Mouse (Mus musculus): Measurements from ENCODE around the gene 4930415O20Rik. TPM values are rescaled to one million over a fixed set of nuclear protein-coding genes. Genes with fewer than 3 reads are reported as not detected.
A peak's percentile ranks its signal among the peaks of the same experiment; 100 is the strongest.

The 4930415O20Rik gene
- polyA plus RNA-seq, 1 experiment from 2014 or later = 0.43 TPM

- no peak overlapping the region for H3K4me3 ChIP-seq (ENCODE audit: low read length)
- H3K9me3 ChIP-seq (ENCODE audit: control insufficient read depth, low read length) = no peaks in the 10 kb centered on the region
- H3K36me3 ChIP-seq (ENCODE audit: control insufficient read depth, insufficient read depth, low read length) = peaks cover 56% of the 10 kb centered on the region
- H3K4me2 ChIP-seq (ENCODE audit: low read depth, low read length) = no peak overlapping the region
- peaks cover 14% of the 10 kb centered on the region for H3K4me1 ChIP-seq (ENCODE audit: control insufficient read depth, insufficient read depth, low read length)
- no peak for ATAC-seq
- WGBS = 91% methylated on average over 14 of the region's 14 CpGs
- no peak overlapping the region for H3K27ac ChIP-seq (ENCODE audit: low read length)
- no peak overlapping the region; the same call in 1 of the 2 replicates for H3K9ac ChIP-seq (ENCODE audit: low read depth, low read length)
- no peaks in the 10 kb centered on the region for H3K27me3 ChIP-seq (replicated peaks; ENCODE audit: control insufficient read depth, insufficient read depth, low read length)
Measured at GRCm38 (mm10) chr15:98596609-98597008, 25.8 kb downstream of the 4930415O20Rik start.

GRCm38 (mm10) chr15:98600036-98600709 lies 29.4 kb downstream of the 4930415O20Rik start:
- 84% methylated on average over 12 of the region's 12 CpGs for WGBS
- Histone ChIP-seq H3K36me3 (ENCODE audit: control insufficient read depth, insufficient read depth, low read length) (peaks cover 38% of the 10 kb centered on the region), H3K9ac (ENCODE audit: low read depth, low read length) (no peak overlapping the region)

DNA sequence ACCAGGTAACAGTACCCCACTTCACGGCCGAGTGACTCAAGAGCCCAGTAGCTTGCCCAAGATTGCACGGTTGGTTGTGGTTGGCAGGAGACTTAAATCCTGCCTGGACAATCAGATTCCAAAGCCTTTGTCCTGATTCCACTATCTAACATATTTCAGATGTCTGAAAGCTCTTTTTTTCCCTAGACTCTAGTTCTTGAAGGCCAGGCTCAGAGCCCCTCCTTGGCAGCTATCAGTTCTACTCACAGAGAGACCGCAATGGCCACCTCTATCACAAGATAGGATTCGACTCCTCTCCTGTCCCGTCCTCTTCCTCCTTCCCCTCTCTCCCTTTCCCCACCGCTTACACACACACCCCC lies 31.0 kb downstream of the 4930415O20Rik start:
- H3K9ac ChIP-seq (ENCODE audit: low read depth, low read length) = peak overlapping the region; percentile 70
- peak overlapping the region; percentile 44 for H3K4me3 ChIP-seq (ENCODE audit: low read length)
- H3K27ac ChIP-seq (ENCODE audit: low read length) = peak overlapping the region; percentile 31; the same call in 1 of the 2 replicates
- 65% methylated on average over 7 of the region's 7 CpGs for WGBS
- H3K36me3 ChIP-seq (ENCODE audit: control insufficient read depth, insufficient read depth, low read length) = peaks cover 29% of the 10 kb centered on the region
- no peak for ATAC-seq
- H3K4me1 ChIP-seq (ENCODE audit: control insufficient read depth, insufficient read depth, low read length) = peaks cover 47% of the 10 kb centered on the region
- H3K4me2 ChIP-seq (ENCODE audit: low read depth, low read length) = peak overlapping the region; percentile 66
- H3K9me3 ChIP-seq (ENCODE audit: control insufficient read depth, low read length) = no peaks in the 10 kb centered on the region
- H3K27me3 ChIP-seq (replicated peaks; ENCODE audit: control insufficient read depth, insufficient read depth, low read length) = no peaks in the 10 kb centered on the region

More at GRCm38 (mm10) chr15:98600036-98600709, 29.4 kb downstream of the 4930415O20Rik start:
- ATAC-seq = no peak
- Histone ChIP-seq H3K27me3 (replicated peaks; ENCODE audit: control insufficient read depth, insufficient read depth, low read length) (no peaks in the 10 kb centered on the region), H3K4me1 (ENCODE audit: control insufficient read depth, insufficient read depth, low read length) (peaks cover 41% of the 10 kb centered on the region), H3K27ac (ENCODE audit: low read length) (no peak overlapping the region), H3K4me2 (ENCODE audit: low read depth, low read length) (no peak overlapping the region), H3K4me3 (ENCODE audit: low read length) (no peak overlapping the region), H3K9me3 (ENCODE audit: control insufficient read depth, low read length) (no peaks in the 10 kb centered on the region)

DNA sequence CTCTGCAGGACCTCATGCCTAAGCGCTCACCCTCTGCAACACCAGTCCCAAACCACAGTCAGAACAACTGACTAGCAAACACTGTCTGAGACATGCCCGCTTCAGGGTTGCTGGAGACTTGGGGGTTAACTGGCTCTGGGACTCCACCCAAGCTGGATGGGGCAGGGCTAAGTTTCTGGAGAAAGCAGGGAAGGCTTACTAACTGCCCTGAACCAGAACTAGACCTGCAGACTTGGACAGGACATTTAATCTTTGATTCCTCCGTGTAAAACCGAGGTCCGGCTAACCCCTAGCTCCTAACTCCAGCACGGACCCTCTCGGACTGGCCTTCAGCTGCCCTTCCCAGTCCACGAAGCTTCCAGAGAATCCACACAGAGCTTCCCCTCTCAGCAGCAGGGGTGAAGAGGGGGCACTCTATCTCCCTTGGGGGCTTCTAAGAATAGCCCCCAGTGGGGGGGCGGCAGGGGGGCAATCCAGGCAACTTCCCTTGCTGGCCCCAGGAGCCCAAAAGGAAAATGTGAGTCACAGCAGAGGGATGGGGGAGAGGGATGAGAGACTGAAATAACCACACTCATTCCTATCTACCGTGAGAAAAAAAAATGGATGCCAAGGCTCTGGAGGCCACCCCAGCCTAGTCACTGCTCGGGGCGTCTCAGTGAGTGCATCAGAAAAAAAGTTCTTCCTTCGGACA lies 31.5 kb downstream of the 4930415O20Rik start:
- ATAC-seq = peak; percentile 43
- Histone ChIP-seq H3K36me3 (ENCODE audit: control insufficient read depth, insufficient read depth, low read length) (peaks cover 24% of the 10 kb centered on the region), H3K9ac (ENCODE audit: low read depth, low read length) (peak overlapping the region; percentile 70), H3K27me3 (replicated peaks; ENCODE audit: control insufficient read depth, insufficient read depth, low read length) (no peaks in the 10 kb centered on the region), H3K9me3 (ENCODE audit: control insufficient read depth, low read length) (no peaks in the 10 kb centered on the region), H3K4me3 (ENCODE audit: low read length) (peak overlapping the region; percentile 44), H3K4me2 (ENCODE audit: low read depth, low read length) (peak overlapping the region; percentile 66), H3K27ac (ENCODE audit: low read length) (peak overlapping the region; percentile 72), H3K4me1 (ENCODE audit: control insufficient read depth, insufficient read depth, low read length) (peaks cover 53% of the 10 kb centered on the region)
- 35% methylated on average over 13 of the region's 13 CpGs for whole genome bisulfite sequencing

GRCm38 (mm10) chr15:98602921-98603458 lies 32.2 kb downstream of the 4930415O20Rik start:
- Histone ChIP-seq H3K27me3 (replicated peaks; ENCODE audit: control insufficient read depth, insufficient read depth, low read length) (no peaks in the 10 kb centered on the region), H3K4me2 (ENCODE audit: low read depth, low read length) (peak overlapping the region; percentile 66), H3K9ac (ENCODE audit: low read depth, low read length) (peak overlapping the region; percentile 70), H3K36me3 (ENCODE audit: control insufficient read depth, insufficient read depth, low read length) (peaks cover 18% of the 10 kb centered on the region; the same call in 1 of the 2 replicates), H3K9me3 (ENCODE audit: control insufficient read depth, low read length) (no peaks in the 10 kb centered on the region), H3K27ac (ENCODE audit: low read length) (peak overlapping the region; percentile 72), H3K4me1 (ENCODE audit: control insufficient read depth, insufficient read depth, low read length) (peaks cover 59% of the 10 kb centered on the region), H3K4me3 (ENCODE audit: low read length) (peak overlapping the region; percentile 44)
- 0 out of 2 replicates have a peak, but pooled peaks have one; percentile 29 for ATAC-seq
- WGBS = 32% methylated on average over 4 of the region's 4 CpGs

GRCm38 (mm10) chr15:98604041-98604575 lies 33.3 kb downstream of the 4930415O20Rik start:
- Histone ChIP-seq H3K4me3 (ENCODE audit: low read length) (peak overlapping the region; percentile 44; the same call in 1 of the 2 replicates), H3K4me2 (ENCODE audit: low read depth, low read length) (peak overlapping the region; percentile 66; the same call in 1 of the 2 replicates), H3K4me1 (ENCODE audit: control insufficient read depth, insufficient read depth, low read length) (peaks cover 61% of the 10 kb centered on the region), H3K9ac (ENCODE audit: low read depth, low read length) (0 out of 2 replicates have a peak overlapping the region, but pooled peaks have one; percentile 19), H3K27ac (ENCODE audit: low read length) (no peak overlapping the region), H3K9me3 (ENCODE audit: control insufficient read depth, low read length) (no peaks in the 10 kb centered on the region), H3K36me3 (ENCODE audit: control insufficient read depth, insufficient read depth, low read length) (peaks cover 10% of the 10 kb centered on the region; the same call in 1 of the 2 replicates), H3K27me3 (replicated peaks; ENCODE audit: control insufficient read depth, insufficient read depth, low read length) (no peaks in the 10 kb centered on the region)
- 87% methylated on average over 24 of the region's 24 CpGs for WGBS
- ATAC-seq = no peak

- no peak for ATAC-seq
- Histone ChIP-seq H3K4me1 (ENCODE audit: control insufficient read depth, insufficient read depth, low read length) (peaks cover 59% of the 10 kb centered on the region), H3K9me3 (ENCODE audit: control insufficient read depth, low read length) (no peaks in the 10 kb centered on the region), H3K27me3 (replicated peaks; ENCODE audit: control insufficient read depth, insufficient read depth, low read length) (no peaks in the 10 kb centered on the region), H3K36me3 (ENCODE audit: control insufficient read depth, insufficient read depth, low read length) (peaks cover 5% of the 10 kb centered on the region; the same call in 1 of the 2 replicates), H3K27ac (ENCODE audit: low read length) (peak overlapping the region; percentile 25; the same call in 1 of the 2 replicates), H3K4me3 (ENCODE audit: low read length) (peak overlapping the region; percentile 11; the same call in 1 of the 2 replicates), H3K9ac (ENCODE audit: low read depth, low read length) (no peak overlapping the region), H3K4me2 (ENCODE audit: low read depth, low read length) (peak overlapping the region; percentile 81; the same call in 1 of the 2 replicates)
- 65% methylated on average over 12 of the region's 12 CpGs for WGBS
Measured at GRCm38 (mm10) chr15:98606051-98606536, 35.3 kb downstream of the 4930415O20Rik start.

GRCm38 (mm10) chr15:98606739-98607138 lies 35.9 kb downstream of the 4930415O20Rik start:
- 67% methylated on average over 9 of the region's 9 CpGs for WGBS
- H3K36me3 ChIP-seq (ENCODE audit: control insufficient read depth, insufficient read depth, low read length) = peaks cover 5% of the 10 kb centered on the region; the same call in 1 of the 2 replicates
- no peaks in the 10 kb centered on the region for H3K27me3 ChIP-seq (replicated peaks; ENCODE audit: control insufficient read depth, insufficient read depth, low read length)
- peak overlapping the region; percentile 40; the same call in 1 of the 2 replicates for H3K27ac ChIP-seq (ENCODE audit: low read length)
- peak overlapping the region; percentile 81 for H3K4me2 ChIP-seq (ENCODE audit: low read depth, low read length)
- ATAC-seq = no peak
- H3K4me3 ChIP-seq (ENCODE audit: low read length) = peak overlapping the region; percentile 79; the same call in 1 of the 2 replicates
- peak overlapping the region; percentile 90; the same call in 1 of the 2 replicates for H3K9ac ChIP-seq (ENCODE audit: low read depth, low read length)
- H3K9me3 ChIP-seq (ENCODE audit: control insufficient read depth, low read length) = no peaks in the 10 kb centered on the region
- H3K4me1 ChIP-seq (ENCODE audit: control insufficient read depth, insufficient read depth, low read length) = peaks cover 52% of the 10 kb centered on the region

Measured in intestine, embryonic 16.5 days (tissue).